ENCODE assay signal across 32 mouse cellular contexts in the genomic region with DNA sequence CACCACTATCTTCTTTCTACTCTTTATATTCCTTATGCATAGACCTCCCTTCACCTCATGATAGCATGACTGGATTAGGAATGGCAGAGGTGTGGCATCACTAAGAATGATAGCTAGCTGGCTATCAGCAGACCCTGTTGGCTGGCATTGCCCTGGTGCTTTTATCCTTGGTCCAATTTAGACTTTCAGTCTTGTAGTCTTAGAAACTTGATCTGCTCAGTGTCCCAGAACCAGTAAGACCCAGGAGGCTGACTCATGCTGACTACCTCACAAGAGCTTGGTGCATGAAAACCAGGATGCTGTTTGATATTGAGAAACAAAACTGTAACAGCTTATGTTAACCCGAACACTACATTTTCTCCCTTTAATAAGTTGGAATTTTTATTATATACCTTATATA. TPM values are rescaled to one million over a fixed set of nuclear protein-coding genes. Genes with fewer than 3 reads are reported as not detected.
"Had no signal": no experiment of that assay in that cellular context is flagged by ENCODE, and none has a peak within 500 bp of the region (broad histone marks: within the 10 kb centered on the region; RNA-seq: fewer than 3 reads in every experiment).

No protein-coding gene starts in this region.

- DNase-seq: kidney, adult 8-10 months; kidney, postnatal 10 days; layer of hippocampus, postnatal 36 days; liver, embryonic 13.5 days; lung, postnatal 14 days; lung, postnatal 4 days; midbrain, embryonic 14.5 days; right cerebral cortex, adult 18-20 months; right cerebral cortex, postnatal 14 days; thymus, adult 2 months; thymus, postnatal 14 days had no signal

RNA-seq across cellular contexts. Expression of a gene that starts 41.1 kb away (rescaled TPM):
- total RNA-seq: layer of hippocampus, adult 8-10 months; layer of hippocampus, postnatal 10 days; layer of hippocampus, postnatal 36 days; left cerebral cortex, adult 2 months; left cerebral cortex, postnatal 10 days; left cerebral cortex, postnatal 36 days; liver, adult 2 months; megakaryocyte progenitor cell, adult 5-6 weeks; megakaryocyte-erythroid progenitor cell, adult 5-6 weeks; midbrain, postnatal 0 days had no signal
- polyA plus RNA-seq: kidney, embryonic 15.5 days; limb, embryonic 11.5 days; limb, embryonic 14.5 days; liver, adult 2 months; liver, embryonic 13.5 days; liver, embryonic 16.5 days; lung, adult 2 months; lung, embryonic 16.5 days; midbrain, embryonic 11.5 days; midbrain, embryonic 14.5 days; midbrain, postnatal 0 days; neural tube, embryonic 12.5 days; neural tube, embryonic 15.5 days; small intestine, adult 2 months; spleen, adult 2 months; stomach, embryonic 16.5 days; thymus, adult 2 months had no signal
